Mouse (Mus musculus) ES-Bruce4 (cell line): ENCODE data around the gene Ssc5d.
A peak's percentile ranks its signal among the peaks of the same experiment; 100 is the strongest.

Source experiments
- CTCF ChIP-seq: IDR thresholded peaks from one replicate; pipeline ENCODE4 v1.8.1; 2011; ENCODE audit warnings: low read depth, low read length
- EP300 ChIP-seq: IDR thresholded peaks from 2 replicates; pipeline ENCODE4 v1.6.1; 2011; ENCODE audit warnings: low read depth, low read length; ENCODE audit not compliant: insufficient read depth
- POLR2A ChIP-seq: IDR thresholded peaks from one replicate; pipeline ENCODE4 v1.8.1; 2011; ENCODE audit warnings: low read length; ENCODE audit not compliant: insufficient read depth

DNA sequence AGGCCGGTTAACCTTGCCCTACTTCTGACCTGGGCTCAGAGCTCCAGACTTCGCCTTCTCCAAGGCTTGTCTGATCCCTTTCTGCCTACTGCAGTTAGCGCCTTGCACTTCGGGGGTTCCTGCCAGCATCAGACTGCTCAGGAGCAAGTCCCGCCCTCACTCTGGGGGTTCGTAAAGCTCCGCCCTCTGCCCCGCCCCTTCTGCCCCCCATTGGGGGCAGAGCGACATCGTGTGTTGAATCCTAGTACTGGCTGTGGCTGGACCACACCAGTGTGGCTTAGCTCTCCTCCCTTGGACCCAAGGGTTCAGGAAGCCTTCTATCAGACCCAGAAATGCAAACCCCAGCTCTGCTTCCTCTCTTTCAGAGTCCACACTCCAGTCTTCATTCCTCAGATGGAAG lies 38.7 kb downstream of the Ssc5d start, which contains the start of gene Sbk2:
- TF ChIP-seq EP300 (no peak), CTCF (peak; percentile 80), POLR2A (no peak)
